Mouse (Mus musculus) limb, embryonic 11.5 days (tissue): ENCODE data around the gene Gm13695. TPM values are rescaled to one million over a fixed set of nuclear protein-coding genes. Genes with fewer than 3 reads are reported as not detected.
"Not testable (repeated sequence)": the region's sequence is repeated elsewhere in the genome, so short reads cannot be mapped to it uniquely, and the experiment has no call there.

Experiments
- ATAC-seq: fragments of 200-750 bp; cut with Nextera tagmentation; 2 replicates; pipeline ENCODE4 v1.8.0; 2017; ENCODE audit warnings: low read depth; ENCODE audit not compliant: insufficient number of reproducible peaks, low FRiP score, low TSS enrichment
- DNase-seq: peaks from one replicate; pipeline ENCODE4 v3.0.0-alpha.2; 2015; ENCODE audit warnings: low spot score
- H3K27ac ChIP-seq: fragments of 300-500 bp; sonication (generic); replicated peaks from 2 replicates; pipeline ENCODE4 v1.5.1; 2014; ENCODE audit warnings: low read depth, mild to moderate bottlenecking, low read length
- H3K27me3 ChIP-seq: fragments of 300-500 bp; sonication (generic); 2 replicates; pipeline ENCODE4 v1.6.1; 2014; ENCODE audit warnings: mild to moderate bottlenecking, low read length, mixed read lengths; ENCODE audit not compliant: control insufficient read depth, insufficient read depth
- H3K36me3 ChIP-seq: fragments of 300-500 bp; sonication (generic); 2 replicates; pipeline ENCODE4 v1.6.1; 2014; ENCODE audit warnings: mild to moderate bottlenecking, low read length, moderate library complexity, mixed read lengths; ENCODE audit not compliant: control insufficient read depth, insufficient read depth
- H3K4me1 ChIP-seq: fragments of 300-500 bp; sonication (generic); 2 replicates; pipeline ENCODE4 v1.6.1; 2014; ENCODE audit warnings: low read length, mixed read lengths; ENCODE audit not compliant: control insufficient read depth, insufficient read depth
- H3K4me2 ChIP-seq: fragments of 300-500 bp; sonication (generic); 2 replicates; pipeline ENCODE4 v1.6.1; 2014; ENCODE audit warnings: low read depth, mild to moderate bottlenecking, moderate library complexity; ENCODE audit not compliant: severe bottlenecking
- H3K4me3 ChIP-seq: fragments of 300-500 bp; sonication (generic); 2 replicates; pipeline ENCODE4 v1.5.1; 2014; ENCODE audit warnings: low read depth, low read length
- H3K9ac ChIP-seq: fragments of 300-500 bp; sonication (generic); 2 replicates; pipeline ENCODE4 v1.6.1; 2014; ENCODE audit warnings: mild to moderate bottlenecking, low read length
- H3K9me3 ChIP-seq: fragments of 300-500 bp; sonication (generic); 2 replicates; pipeline ENCODE4 v1.6.1; 2016; ENCODE audit warnings: low read length; ENCODE audit not compliant: control insufficient read depth
- WGBS: fragments of 180-500 bp; shearing (Covaris S2); extraction: QIAGEN DNeasy Blood & Tissue Kit; methylation state at CpG from one replicate; pipeline ENCODE4 v1.1.7; 2014; 5-methylcytosine and 5-hydroxymethylcytosine counted together
- polyA plus RNA-seq: library from polyadenylated mRNA; unstranded; fragments of >200 nt; fragmentation: Nextera tagmentation; extraction: Ambion mirVana; gene quantifications from 2 replicates; pipeline ENCODE4 v1.2.1, GENCODE M21; 2014

The Gm13695 gene
- not detected in 2 replicates for polyA plus RNA-seq

GRCm38 (mm10) chr2:83967013-83967412, at the start of gene Gm13695:
Gene Gm13695, plus strand, starts transcription at chr2:83967313.
- DNase-seq, H3K9ac ChIP-seq, H3K36me3 ChIP-seq, H3K4me1 ChIP-seq, H3K4me3 ChIP-seq, H3K4me2 ChIP-seq, H3K27ac ChIP-seq, H3K9me3 ChIP-seq, H3K27me3 ChIP-seq, ATAC-seq: not testable (repeated sequence)
- WGBS = no CpG with 5 or more reads among the region's 6 CpGs

- Histone ChIP-seq H3K4me1 (0 out of 2 replicates have a peak, but pooled peaks cover 3% of the 10 kb centered on the region), H3K4me3 (no peak overlapping the region), H3K36me3 (no peaks in the 10 kb centered on the region), H3K9ac (no peak overlapping the region), H3K9me3 (no peaks in the 10 kb centered on the region), H3K27me3 (no peaks in the 10 kb centered on the region), H3K27ac (no peak overlapping the region), H3K4me2 (no peak overlapping the region)
- ATAC-seq (no peak), DNase-seq (no peak)
- 50% methylated on average over 2 of the region's 2 CpGs for WGBS
Observed at GRCm38 (mm10) chr2:83929478-83930088, 37.5 kb upstream of the Gm13695 start.

- H3K36me3 ChIP-seq = no peaks in the 10 kb centered on the region
- DNase-seq (peak; percentile 81), ATAC-seq (peak; percentile 93)
- H3K9ac ChIP-seq = no peak within 1 kb of the TSS
- no peaks in the 10 kb centered on the region for H3K4me1 ChIP-seq
- 0 out of 2 replicates have a peak within 1 kb of the TSS, but pooled peaks have one; percentile 9 for H3K4me3 ChIP-seq
- WGBS = under 1% methylated on average over 20 of the region's 20 CpGs
- H3K27me3 ChIP-seq = no peaks in the 10 kb centered on the region
- H3K27ac ChIP-seq = no peak within 1 kb of the TSS
- peak within 1 kb of the TSS; percentile 51; the same call in 1 of the 2 replicates for H3K4me2 ChIP-seq
- H3K9me3 ChIP-seq = no peaks in the 10 kb centered on the region
Observed at GRCm38 (mm10) chr2:83940931-83941361, 26.2 kb upstream of the Gm13695 start, which contains the start of gene Zswim2. Gene Zswim2, minus strand, starts transcription at chr2:83941228.

GRCm38 (mm10) chr2:83941378-83941777, 25.7 kb upstream of the Gm13695 start:
- DNase-seq (no peak), ATAC-seq (peak; percentile 42; the same call in 1 of the 2 replicates)
- H3K9ac ChIP-seq = no peak overlapping the region
- H3K4me1 ChIP-seq = no peaks in the 10 kb centered on the region
- H3K4me3 ChIP-seq = no peak overlapping the region
- H3K9me3 ChIP-seq = no peaks in the 10 kb centered on the region
- 54% methylated on average over 3 of the region's 3 CpGs for WGBS
- H3K36me3 ChIP-seq = no peaks in the 10 kb centered on the region
- H3K4me2 ChIP-seq = peak overlapping the region; percentile 51; the same call in 1 of the 2 replicates
- H3K27me3 ChIP-seq = no peaks in the 10 kb centered on the region
- H3K27ac ChIP-seq = no peak overlapping the region

- DNase-seq (no peak), ATAC-seq (no peak)
- Histone ChIP-seq H3K9ac (no peak overlapping the region), H3K4me1 (no peaks in the 10 kb centered on the region), H3K4me3 (no peak overlapping the region), H3K27ac (no peak overlapping the region), H3K36me3 (no peaks in the 10 kb centered on the region), H3K9me3 (no peaks in the 10 kb centered on the region), H3K27me3 (no peaks in the 10 kb centered on the region), H3K4me2 (no peak overlapping the region)
- 78% methylated on average over 4 of the region's 4 CpGs for WGBS
Observed at GRCm38 (mm10) chr2:83941792-83942191, 25.3 kb upstream of the Gm13695 start.

- H3K4me2 ChIP-seq, H3K27ac ChIP-seq, H3K27me3 ChIP-seq, DNase-seq, H3K9ac ChIP-seq, H3K4me1 ChIP-seq, H3K4me3 ChIP-seq, H3K36me3 ChIP-seq, ATAC-seq, H3K9me3 ChIP-seq: not testable (repeated sequence)
- whole genome bisulfite sequencing = no CpG with 5 or more reads among the region's 6 CpGs
Observed at GRCm38 (mm10) chr2:83955393-83955792, 11.7 kb upstream of the Gm13695 start, which contains the start of gene Gm13698. Gene Gm13698, plus strand, starts transcription at chr2:83955693.

- not testable (repeated sequence) for H3K9me3 ChIP-seq, DNase-seq, H3K4me3 ChIP-seq, H3K27me3 ChIP-seq, H3K36me3 ChIP-seq, H3K4me1 ChIP-seq, H3K4me2 ChIP-seq, H3K27ac ChIP-seq, H3K9ac ChIP-seq, ATAC-seq
- WGBS = no CpG with 5 or more reads among the region's 6 CpGs
Observed at GRCm38 (mm10) chr2:83961203-83961602, 5.9 kb upstream of the Gm13695 start, which contains the start of gene Gm13693. Gene Gm13693, plus strand, starts transcription at chr2:83961503.

GRCm38 (mm10) chr2:83972823-83973222, 5.7 kb downstream of the Gm13695 start, which contains the start of gene Gm13696:
Gene Gm13696, plus strand, starts transcription at chr2:83973123.
- not testable (repeated sequence) for H3K9ac ChIP-seq, ATAC-seq, H3K4me1 ChIP-seq, H3K27me3 ChIP-seq, DNase-seq, H3K27ac ChIP-seq, H3K36me3 ChIP-seq, H3K4me3 ChIP-seq, H3K4me2 ChIP-seq, H3K9me3 ChIP-seq
- WGBS = no CpG with 5 or more reads among the region's 6 CpGs
